Mouse (Mus musculus) MEL (cell line): Measurements from ENCODE around the gene Mxra8.

Experiments used
- CHD1 ChIP-seq: IDR thresholded peaks from 2 replicates; pipeline ENCODE4 v1.6.1; 2012; ENCODE audit warnings: low read depth, mild to moderate bottlenecking, inconsistent platforms, low read length, improper control_type of control experiment
- CTCF ChIP-seq, 3 experiments: IDR thresholded peaks in 2 of 3; conservative IDR thresholded peaks in 1 of 3; 2 replicates each; pipeline ENCODE4 v1.5.1; 2011 to 2012; ENCODE audit warnings: low read length in 3 of 3, low read depth in 2 of 3, mild to moderate bottlenecking in 2 of 3, improper control_type of control experiment in 1 of 3, inconsistent platforms in 1 of 3, mixed read lengths in 1 of 3, moderate library complexity in 1 of 3; ENCODE audit not compliant: control insufficient read depth in 1 of 3, insufficient read depth in 1 of 3, poor library complexity in 1 of 3, severe bottlenecking in 1 of 3
- GATA1 ChIP-seq: IDR thresholded peaks from 2 replicates; pipeline ENCODE4 v1.6.1; 2011; ENCODE audit warnings: low read depth, low read length, improper control_type of control experiment
- MAX ChIP-seq: IDR thresholded peaks from 2 replicates; pipeline ENCODE4 v1.6.1; 2011; ENCODE audit warnings: low read length, improper control_type of control experiment
- POLR2AphosphoS2 ChIP-seq: IDR thresholded peaks from 2 replicates; pipeline ENCODE4 v1.6.1; 2011; ENCODE audit warnings: low read length, improper control_type of control experiment
- USF1 ChIP-seq: IDR thresholded peaks from 2 replicates; pipeline ENCODE4 v1.6.1; 2014; ENCODE audit warnings: low read depth, mild to moderate bottlenecking, inconsistent platforms, low read length, improper control_type of control experiment, moderate library complexity

- no peak for TF ChIP-seq USF1
- 0 out of 2 replicates have a peak, but pooled peaks have one; percentile 15 for TF ChIP-seq GATA1
- no peak for TF ChIP-seq POLR2AphosphoS2
- no peak for TF ChIP-seq CHD1
- peak; percentile 27; the same call in 1 of the 2 replicates for TF ChIP-seq MAX
- no peak for TF ChIP-seq CTCF (IDR thresholded peaks at IDR 0.05 in 2 of 3, conservative IDR thresholded peaks at IDR 0.05 in 1 of 3; ENCODE audit: control insufficient read depth in 1 of 3, insufficient read depth in 1 of 3, low read depth in 2 of 3, low read length in 3 of 3, poor library complexity in 1 of 3, severe bottlenecking in 1 of 3)
Observed at GRCm38 (mm10) chr4:155802075-155802474, 37.4 kb upstream of the Mxra8 start.
